Mouse (Mus musculus) limb, embryonic 15.5 days (tissue): ENCODE measurements around the gene Kmt2e. TPM values are rescaled to one million over a fixed set of nuclear protein-coding genes. Genes with fewer than 3 reads are reported as not detected.

Experiments used
- ATAC-seq: fragments of 200-750 bp; cut with Nextera tagmentation; 2 replicates; pipeline ENCODE4 v1.8.0; 2017; ENCODE audit warnings: low read depth, moderate TSS enrichment; ENCODE audit not compliant: insufficient number of reproducible peaks, low FRiP score, low TSS enrichment
- H3K27ac ChIP-seq: fragments of 300-500 bp; sonication (generic); 2 replicates; pipeline ENCODE4 v1.5.1; 2015; ENCODE audit warnings: moderate library complexity, mild to moderate bottlenecking, inconsistent platforms
- H3K27me3 ChIP-seq: fragments of 300-500 bp; sonication (generic); 2 replicates; pipeline ENCODE4 v1.6.1; 2015; ENCODE audit warnings: inconsistent platforms
- H3K36me3 ChIP-seq: fragments of 300-500 bp; sonication (generic); 2 replicates; pipeline ENCODE4 v1.6.1; 2015; ENCODE audit warnings: inconsistent platforms
- H3K4me1 ChIP-seq: fragments of 300-500 bp; sonication (generic); 2 replicates; pipeline ENCODE4 v1.6.1; 2015; ENCODE audit warnings: inconsistent platforms
- H3K4me2 ChIP-seq: fragments of 300-500 bp; sonication (generic); 2 replicates; pipeline ENCODE4 v1.6.1; 2015; ENCODE audit warnings: mild to moderate bottlenecking, inconsistent platforms
- H3K4me3 ChIP-seq: fragments of 300-500 bp; sonication (generic); 2 replicates; pipeline ENCODE4 v1.5.1; 2015; ENCODE audit warnings: mild to moderate bottlenecking, inconsistent platforms
- H3K9ac ChIP-seq: fragments of 300-500 bp; sonication (generic); 2 replicates; pipeline ENCODE4 v1.6.1; 2015; ENCODE audit warnings: inconsistent platforms
- H3K9me3 ChIP-seq: fragments of 300-500 bp; sonication (generic); 2 replicates; pipeline ENCODE4 v1.6.1; 2016; ENCODE audit warnings: inconsistent platforms
- WGBS: fragments of 180-500 bp; shearing (Covaris S2); methylation state at CpG from one replicate; pipeline ENCODE4 v1.1.7; 2015; 5-methylcytosine and 5-hydroxymethylcytosine counted together
- polyA plus RNA-seq: library from polyadenylated mRNA; unstranded; fragments of >200 nt; fragmentation: Nextera tagmentation; extraction: Ambion mirVana; gene quantifications from 2 replicates; pipeline ENCODE4 v1.2.1, GENCODE M21; 2015

Gene Kmt2e
- polyA plus RNA-seq: 105 and 109 TPM in 2 replicates

- ATAC-seq: peak; percentile 86
- Histone ChIP-seq H3K9ac (peak within 1 kb of the TSS; percentile 97), H3K4me2 (peak within 1 kb of the TSS; percentile 57), H3K4me1 (peaks cover 14% of the 10 kb centered on the region; the same call in 1 of the 2 replicates), H3K9me3 (no peaks in the 10 kb centered on the region), H3K27ac (peak within 1 kb of the TSS; percentile 100), H3K4me3 (peak within 1 kb of the TSS; percentile 92), H3K27me3 (no peaks in the 10 kb centered on the region), H3K36me3 (no peaks in the 10 kb centered on the region)
- WGBS: under 1% methylated on average over 57 of the region's 85 CpGs
These were observed at the start of gene Kmt2e for GRCm38 (mm10) chr5:23433720-23434597. Gene Kmt2e, plus strand, starts transcription at chr5:23434441.

DNA sequence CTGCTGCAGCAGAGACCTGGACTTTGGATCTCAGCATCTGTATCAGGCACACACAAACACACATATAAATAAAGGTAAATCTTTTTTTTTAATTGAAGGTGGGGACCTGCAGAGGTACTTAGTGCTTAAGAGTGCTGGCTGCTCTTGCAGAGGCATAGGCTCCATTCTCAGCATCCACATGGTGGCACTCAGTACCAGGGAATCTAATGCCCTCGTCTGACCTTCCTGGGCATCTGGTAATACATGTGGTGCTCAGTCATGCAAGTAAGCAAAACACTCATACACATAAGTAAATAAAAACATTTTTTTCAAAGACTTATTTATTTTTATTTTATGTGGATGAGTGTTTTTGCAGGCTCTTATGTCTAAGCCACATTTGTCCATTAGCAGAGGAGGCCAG is 49.1 kb upstream of the Kmt2e start:
- H3K27me3 ChIP-seq: no peaks in the 10 kb centered on the region
- 69% methylated on average over 1 of the region's 1 CpGs for WGBS
- no peak overlapping the region for H3K4me3 ChIP-seq
- H3K27ac ChIP-seq: no peak overlapping the region
- no peak overlapping the region for H3K4me2 ChIP-seq
- peaks cover 22% of the 10 kb centered on the region for H3K4me1 ChIP-seq
- no peak overlapping the region for H3K9ac ChIP-seq
- H3K9me3 ChIP-seq: no peaks in the 10 kb centered on the region
- no peak for ATAC-seq
- H3K36me3 ChIP-seq: no peaks in the 10 kb centered on the region

GRCm38 (mm10) chr5:23385763-23386217 is 48.5 kb upstream of the Kmt2e start:
- Histone ChIP-seq H3K9me3 (no peaks in the 10 kb centered on the region), H3K4me2 (no peak overlapping the region), H3K27ac (no peak overlapping the region), H3K9ac (no peak overlapping the region), H3K36me3 (no peaks in the 10 kb centered on the region), H3K27me3 (no peaks in the 10 kb centered on the region), H3K4me3 (no peak overlapping the region), H3K4me1 (peaks cover 22% of the 10 kb centered on the region)
- 38% methylated on average over 5 of the region's 5 CpGs for WGBS
- no peak for ATAC-seq

DNA sequence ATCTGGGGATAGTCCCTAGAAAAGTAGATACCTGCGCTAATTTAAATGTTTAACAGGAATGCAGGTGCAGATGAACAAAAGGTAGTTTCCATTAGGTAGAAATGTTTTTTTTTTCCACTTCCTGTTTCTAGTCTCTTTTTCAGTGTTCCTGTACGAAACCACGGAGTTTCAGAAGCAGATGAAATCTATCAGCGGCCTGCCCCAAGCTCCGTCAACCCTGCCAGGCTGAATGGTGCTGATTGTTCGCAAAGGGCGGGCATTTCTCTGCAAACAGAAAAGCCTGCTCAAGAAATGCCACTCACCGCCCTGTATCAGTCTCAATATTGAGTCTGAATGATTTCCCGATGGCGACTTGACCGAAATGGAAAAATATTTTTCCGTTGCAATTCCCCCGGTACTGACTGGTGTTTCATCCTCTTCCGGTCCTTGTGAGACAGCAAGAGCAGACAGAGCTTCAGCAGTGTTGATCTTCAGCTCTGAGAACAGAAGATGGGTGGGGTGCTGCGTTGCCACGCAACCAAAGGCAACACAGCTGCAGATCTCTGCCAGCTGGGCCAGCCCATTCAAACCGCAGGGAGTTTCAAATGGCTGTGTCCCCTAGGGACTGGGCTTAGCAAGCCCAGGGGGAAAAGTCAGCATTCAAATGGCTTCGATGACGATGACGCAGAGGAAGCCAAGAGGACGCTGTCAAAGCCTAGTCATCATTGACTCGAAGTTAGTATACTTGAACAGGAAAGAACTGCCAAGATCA is 47.5 kb upstream of the Kmt2e start:
- ATAC-seq: peak; percentile 86
- H3K27me3 ChIP-seq: no peaks in the 10 kb centered on the region
- H3K4me3 ChIP-seq: peak overlapping the region; percentile 40
- no peaks in the 10 kb centered on the region for H3K9me3 ChIP-seq
- H3K9ac ChIP-seq: peak overlapping the region; percentile 29; the same call in 1 of the 2 replicates
- peak overlapping the region; percentile 90 for H3K27ac ChIP-seq
- WGBS: 2% methylated on average over 22 of the region's 22 CpGs
- no peaks in the 10 kb centered on the region for H3K36me3 ChIP-seq
- H3K4me2 ChIP-seq: peak overlapping the region; percentile 66
- peaks cover 22% of the 10 kb centered on the region for H3K4me1 ChIP-seq

- Histone ChIP-seq H3K36me3 (no peaks in the 10 kb centered on the region), H3K27me3 (no peaks in the 10 kb centered on the region), H3K4me1 (peaks cover 22% of the 10 kb centered on the region), H3K9me3 (no peaks in the 10 kb centered on the region), H3K27ac (peak overlapping the region; percentile 90; the same call in 1 of the 2 replicates), H3K4me3 (peak overlapping the region; percentile 40), H3K9ac (no peak overlapping the region), H3K4me2 (peak overlapping the region; percentile 66)
- no peak for ATAC-seq
- 32% methylated on average over 2 of the region's 2 CpGs for WGBS
These were observed 47.0 kb upstream of the Kmt2e start for GRCm38 (mm10) chr5:23387313-23387666.

- Histone ChIP-seq H3K27me3 (no peaks in the 10 kb centered on the region), H3K4me2 (no peak overlapping the region), H3K4me1 (peaks cover 22% of the 10 kb centered on the region), H3K36me3 (no peaks in the 10 kb centered on the region), H3K27ac (no peak overlapping the region), H3K4me3 (no peak overlapping the region), H3K9me3 (no peaks in the 10 kb centered on the region), H3K9ac (no peak overlapping the region)
- ATAC-seq: no peak
- WGBS: 51% methylated on average over 3 of the region's 3 CpGs
These were observed 46.1 kb upstream of the Kmt2e start for GRCm38 (mm10) chr5:23388091-23388490.

DNA sequence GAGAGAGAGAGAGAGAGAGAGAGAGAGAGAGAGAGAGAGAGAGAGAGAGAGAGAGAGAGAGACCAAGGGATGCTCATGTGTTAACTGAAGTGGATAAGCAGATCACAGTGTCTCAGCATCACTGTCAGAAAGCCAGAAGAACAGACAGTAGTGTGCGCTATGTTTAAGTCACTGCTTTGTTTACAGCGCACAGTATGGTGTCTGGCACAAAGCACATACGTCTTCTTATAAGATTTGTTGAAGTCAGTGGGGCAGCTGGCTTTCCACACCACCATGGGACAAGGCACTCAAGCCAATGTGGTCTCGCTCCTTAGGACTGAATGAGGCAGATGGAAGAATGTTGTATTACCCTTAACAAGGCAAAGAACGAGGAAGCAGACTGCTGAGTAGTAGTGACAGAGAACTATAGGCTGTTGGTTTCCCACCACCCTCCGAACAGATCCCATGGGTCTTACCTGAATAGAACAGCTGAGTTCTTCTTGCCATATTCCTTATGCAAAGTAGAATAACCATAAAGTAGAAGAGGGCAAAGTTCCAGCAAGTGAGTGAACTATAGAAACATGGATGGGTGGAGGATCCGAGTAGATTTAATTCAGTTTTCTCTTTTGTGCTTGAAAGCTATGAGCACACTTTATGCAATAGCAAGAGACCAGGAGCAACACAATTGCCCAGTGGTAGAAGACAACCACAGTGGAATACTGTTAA is 44.5 kb upstream of the Kmt2e start:
- no peak for ATAC-seq
- Histone ChIP-seq H3K27ac (no peak overlapping the region), H3K9ac (no peak overlapping the region), H3K4me1 (peaks cover 22% of the 10 kb centered on the region), H3K27me3 (no peaks in the 10 kb centered on the region), H3K9me3 (no peaks in the 10 kb centered on the region), H3K36me3 (no peaks in the 10 kb centered on the region), H3K4me3 (no peak overlapping the region), H3K4me2 (no peak overlapping the region)
- WGBS: 81% methylated on average over 7 of the region's 7 CpGs

DNA sequence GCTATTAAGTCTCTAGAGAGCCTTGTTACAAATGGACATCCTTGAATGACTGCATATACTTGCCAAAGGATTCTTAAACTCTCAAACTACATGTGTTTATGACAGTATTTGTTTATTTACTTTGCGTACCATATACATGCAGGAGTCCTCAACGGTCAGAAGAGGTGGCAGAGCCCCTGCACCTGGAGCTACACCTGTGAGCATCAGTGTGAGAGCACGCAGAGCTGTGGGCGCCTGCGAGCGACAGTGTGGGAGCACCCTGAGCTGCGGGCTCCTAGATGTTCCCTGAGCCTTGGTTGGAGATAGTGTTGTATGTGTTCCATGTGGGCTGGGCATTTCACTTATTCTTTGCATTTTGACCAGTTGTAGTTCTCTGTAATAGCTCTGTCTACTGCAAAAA is 42.5 kb upstream of the Kmt2e start:
- no peaks in the 10 kb centered on the region for H3K9me3 ChIP-seq
- WGBS: 89% methylated on average over 7 of the region's 7 CpGs
- no peak overlapping the region for H3K9ac ChIP-seq
- no peak for ATAC-seq
- no peaks in the 10 kb centered on the region for H3K27me3 ChIP-seq
- H3K4me2 ChIP-seq: no peak overlapping the region
- H3K4me1 ChIP-seq: peaks cover 14% of the 10 kb centered on the region
- no peak overlapping the region for H3K4me3 ChIP-seq
- no peaks in the 10 kb centered on the region for H3K36me3 ChIP-seq
- no peak overlapping the region for H3K27ac ChIP-seq

- no peaks in the 10 kb centered on the region for H3K36me3 ChIP-seq
These were observed 40.4 kb upstream of the Kmt2e start for GRCm38 (mm10) chr5:23393870-23394269.

DNA sequence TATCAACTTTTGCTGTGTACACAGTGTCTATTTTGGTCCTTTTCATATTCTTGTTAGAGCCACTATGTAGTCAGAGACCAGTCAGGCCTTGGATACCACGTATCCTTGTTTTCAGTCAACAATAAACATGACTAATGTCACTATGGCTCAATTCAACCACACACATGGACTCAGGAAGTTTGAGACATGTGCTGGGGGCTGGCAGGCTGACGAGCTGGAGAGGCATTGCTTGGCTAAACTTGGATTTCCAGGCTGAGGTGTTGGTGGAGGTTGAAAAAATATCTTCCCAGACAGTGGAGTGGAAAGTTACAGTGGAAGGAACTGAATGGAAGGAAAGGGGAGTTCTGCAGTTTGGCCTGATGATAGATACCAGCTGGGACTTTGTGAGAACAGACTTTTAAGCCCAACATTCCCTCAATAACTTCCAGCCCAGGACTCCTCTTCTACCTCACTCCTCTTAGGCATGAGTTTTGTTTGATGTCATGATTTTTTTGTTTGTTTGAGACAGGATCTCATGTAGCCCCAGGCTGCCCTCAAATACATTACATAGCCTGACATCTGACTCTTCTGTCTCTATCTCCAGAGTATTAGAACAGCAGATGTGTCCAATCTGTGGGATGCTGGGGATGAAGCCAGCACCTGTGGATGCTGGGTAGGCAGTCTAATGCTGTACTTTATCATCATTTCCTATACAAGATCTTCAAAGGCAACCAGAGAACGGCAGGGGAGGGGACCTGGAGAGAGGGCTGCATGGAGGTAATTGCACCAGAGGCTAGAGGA is 39.7 kb upstream of the Kmt2e start:
- Histone ChIP-seq H3K9ac (no peak overlapping the region), H3K4me3 (no peak overlapping the region), H3K4me2 (no peak overlapping the region), H3K36me3 (0 out of 2 replicates have a peak, but pooled peaks cover 2% of the 10 kb centered on the region), H3K4me1 (no peaks in the 10 kb centered on the region), H3K27me3 (no peaks in the 10 kb centered on the region), H3K27ac (no peak overlapping the region; the same call in 1 of the 2 replicates), H3K9me3 (no peaks in the 10 kb centered on the region)
- ATAC-seq: no peak
- 45% methylated on average over 3 of the region's 3 CpGs for WGBS

More at GRCm38 (mm10) chr5:23393870-23394269, 40.4 kb upstream of the Kmt2e start:
- Histone ChIP-seq H3K9ac (no peak overlapping the region), H3K27ac (no peak overlapping the region), H3K4me3 (no peak overlapping the region), H3K4me2 (no peak overlapping the region), H3K4me1 (no peaks in the 10 kb centered on the region), H3K9me3 (no peaks in the 10 kb centered on the region), H3K27me3 (no peaks in the 10 kb centered on the region)
- 87% methylated on average over 5 of the region's 5 CpGs for WGBS
- no peak for ATAC-seq

GRCm38 (mm10) chr5:23395721-23396120 is 38.5 kb upstream of the Kmt2e start:
- ATAC-seq: no peak
- 76% methylated on average over 3 of the region's 3 CpGs for WGBS
- no peak overlapping the region for H3K4me3 ChIP-seq
- no peak overlapping the region for H3K27ac ChIP-seq
- no peak overlapping the region for H3K4me2 ChIP-seq
- no peak overlapping the region for H3K9ac ChIP-seq
- H3K4me1 ChIP-seq: no peaks in the 10 kb centered on the region
- peaks cover 12% of the 10 kb centered on the region; the same call in 1 of the 2 replicates for H3K36me3 ChIP-seq
- H3K9me3 ChIP-seq: no peaks in the 10 kb centered on the region
- no peaks in the 10 kb centered on the region for H3K27me3 ChIP-seq
